Mouse (Mus musculus) induced T-regulatory cell, adult 2 months (primary cell): ENCODE measurements at regions not wholly inside any gene's neighbourhood (a gene's known extent, or its start where the extent isn't known, plus 50 kb on each side); places are given as distances from the start of the nearest gene placed in this dataset.

Experiments used
- DNase-seq: peaks from one replicate; pipeline ENCODE4 v3.0.0-alpha.2; 2012; ENCODE audit warnings: low read depth

DNA sequence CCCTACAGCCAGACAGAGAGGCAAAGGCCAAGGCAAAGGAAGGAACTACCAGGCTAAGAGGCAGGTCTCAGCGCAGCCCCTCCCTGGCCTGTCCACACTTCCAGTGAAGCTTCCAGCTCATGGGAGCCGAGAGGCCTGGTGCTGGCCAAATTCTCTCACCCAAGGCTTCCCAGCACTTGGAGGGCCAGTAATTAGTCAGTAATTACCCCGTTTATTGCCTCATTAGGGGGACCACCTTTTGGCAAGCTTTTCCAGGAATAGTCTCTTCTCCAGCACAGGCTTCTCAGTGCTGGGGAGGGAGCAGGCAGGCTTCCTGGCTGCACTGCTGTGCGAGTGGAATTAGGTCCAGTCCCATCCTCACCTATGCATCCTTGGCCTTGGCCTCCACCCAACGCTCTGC is 252.8 kb upstream of the Nxpe4 start:
- DNase-seq: no peak

GRCm38 (mm10) chr9:47910501-47910906 is 251.3 kb upstream of the Nxpe4 start:
- no peak for DNase-seq

GRCm38 (mm10) chr9:47912823-47913222 is 249.0 kb upstream of the Nxpe4 start:
- no peak for DNase-seq

- DNase-seq: peak; percentile 1
Observed at GRCm38 (mm10) chr9:47935299-47935698, 226.5 kb upstream of the Nxpe4 start.

- no peak for DNase-seq
Observed at GRCm38 (mm10) chr9:47935957-47936457, 225.8 kb upstream of the Nxpe4 start.

- DNase-seq: no peak
Observed at GRCm38 (mm10) chr9:47938941-47939710, 222.7 kb upstream of the Nxpe4 start.

- no peak for DNase-seq
Observed at GRCm38 (mm10) chr9:47942761-47943583, 218.9 kb upstream of the Nxpe4 start.

DNA sequence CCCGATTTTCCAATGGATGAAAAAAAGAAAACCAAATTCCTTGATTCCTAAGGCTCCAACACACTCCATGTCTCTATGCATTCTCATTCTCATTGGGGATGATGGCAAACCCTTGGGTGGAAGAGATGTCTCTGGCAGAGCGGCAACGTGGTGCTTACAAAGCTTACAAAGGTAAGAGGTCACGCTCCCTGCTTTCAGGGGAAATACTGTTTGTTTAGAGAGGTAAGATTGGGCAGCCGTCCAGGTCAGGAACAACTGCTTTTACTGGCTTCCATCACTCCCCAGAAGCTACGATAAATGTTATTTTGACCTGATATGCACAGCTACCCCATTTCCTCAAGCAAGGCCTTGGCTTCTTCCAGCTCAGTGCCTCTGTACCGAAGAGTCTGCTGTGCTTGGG is 215.6 kb upstream of the Nxpe4 start:
- no peak for DNase-seq

GRCm38 (mm10) chr9:47957881-47958280 is 203.9 kb upstream of the Nxpe4 start:
- no peak for DNase-seq

DNA sequence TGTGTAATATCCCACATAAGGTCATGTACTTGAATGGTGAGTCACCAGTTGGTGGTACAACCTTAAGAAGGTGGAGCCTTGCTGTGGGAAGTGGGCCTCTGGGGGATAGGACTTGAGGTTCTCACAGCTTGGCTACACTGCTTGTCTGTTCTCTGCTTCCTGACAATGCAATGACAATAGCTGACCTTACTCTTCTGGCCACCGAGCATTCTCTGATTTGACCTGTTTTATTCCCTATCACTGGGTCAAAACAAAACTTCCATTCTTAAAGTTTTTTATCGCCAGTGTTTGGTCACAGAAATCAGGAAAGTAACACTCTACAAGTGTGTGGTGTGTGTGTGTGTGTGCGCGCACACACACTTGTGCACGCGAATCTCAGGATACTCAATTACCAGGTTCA is 203.0 kb upstream of the Nxpe4 start:
- no peak for DNase-seq

DNA sequence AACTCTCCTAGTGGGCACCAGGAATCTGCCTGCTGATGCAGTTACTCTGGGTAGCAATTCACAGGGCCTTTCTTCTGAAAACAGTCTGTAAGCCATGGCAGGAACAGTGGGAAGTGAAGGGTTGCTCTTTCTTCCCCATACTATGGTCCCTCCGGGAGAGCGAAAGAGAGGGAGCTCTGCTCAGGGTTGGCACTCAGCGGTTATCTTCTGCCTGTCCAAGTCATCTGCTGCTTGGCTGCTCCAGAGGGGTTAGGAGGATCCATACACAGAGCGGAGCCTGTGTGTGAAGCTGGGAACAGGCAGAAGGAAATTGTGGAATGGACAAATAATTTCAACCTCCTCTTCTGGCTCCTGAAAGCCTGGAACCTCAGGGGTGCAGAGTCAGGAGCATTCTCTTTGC is 200.6 kb upstream of the Nxpe4 start:
- no peak for DNase-seq

DNA sequence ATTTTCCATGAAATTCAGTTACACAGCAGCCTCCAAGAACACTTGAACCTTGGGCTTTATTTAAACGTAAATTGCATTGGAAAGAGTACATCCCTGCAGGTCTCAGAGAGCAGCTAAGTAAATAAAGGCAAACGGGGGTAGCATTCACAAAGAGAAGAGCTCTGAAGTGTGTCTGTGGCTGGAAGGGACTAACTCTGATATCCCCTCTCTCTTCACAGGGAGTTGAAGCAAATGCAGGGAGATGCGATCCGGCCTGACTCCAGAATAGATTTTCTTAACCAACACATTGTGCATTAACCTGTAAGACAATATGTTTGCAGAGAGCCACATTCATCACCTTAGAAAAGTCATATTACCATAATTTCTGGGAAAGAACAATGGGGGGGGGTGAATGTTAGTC is 199.7 kb upstream of the Nxpe4 start:
- no peak for DNase-seq

GRCm38 (mm10) chr9:47962589-47962988 is 199.2 kb upstream of the Nxpe4 start:
- DNase-seq: no peak

DNA sequence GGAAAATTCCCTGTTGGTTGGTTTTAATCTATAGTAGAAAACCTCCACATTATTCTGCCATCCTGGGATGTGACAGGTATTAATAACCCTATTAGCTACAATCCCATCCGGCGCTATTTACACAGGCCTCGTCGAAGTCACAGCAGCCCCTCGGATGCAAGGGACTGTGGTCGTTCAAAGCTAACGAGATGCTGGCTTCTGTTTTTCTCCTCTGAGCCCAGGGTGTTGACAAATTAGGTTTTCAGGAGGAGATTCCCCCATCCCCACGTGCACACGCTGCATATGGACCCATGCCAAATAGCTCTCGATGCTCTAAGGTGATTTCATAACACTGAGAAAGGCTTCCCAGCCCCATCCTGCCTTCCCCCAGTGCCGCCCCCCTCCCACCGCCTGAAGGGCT is 188.7 kb upstream of the Nxpe4 start:
- DNase-seq: no peak

DNA sequence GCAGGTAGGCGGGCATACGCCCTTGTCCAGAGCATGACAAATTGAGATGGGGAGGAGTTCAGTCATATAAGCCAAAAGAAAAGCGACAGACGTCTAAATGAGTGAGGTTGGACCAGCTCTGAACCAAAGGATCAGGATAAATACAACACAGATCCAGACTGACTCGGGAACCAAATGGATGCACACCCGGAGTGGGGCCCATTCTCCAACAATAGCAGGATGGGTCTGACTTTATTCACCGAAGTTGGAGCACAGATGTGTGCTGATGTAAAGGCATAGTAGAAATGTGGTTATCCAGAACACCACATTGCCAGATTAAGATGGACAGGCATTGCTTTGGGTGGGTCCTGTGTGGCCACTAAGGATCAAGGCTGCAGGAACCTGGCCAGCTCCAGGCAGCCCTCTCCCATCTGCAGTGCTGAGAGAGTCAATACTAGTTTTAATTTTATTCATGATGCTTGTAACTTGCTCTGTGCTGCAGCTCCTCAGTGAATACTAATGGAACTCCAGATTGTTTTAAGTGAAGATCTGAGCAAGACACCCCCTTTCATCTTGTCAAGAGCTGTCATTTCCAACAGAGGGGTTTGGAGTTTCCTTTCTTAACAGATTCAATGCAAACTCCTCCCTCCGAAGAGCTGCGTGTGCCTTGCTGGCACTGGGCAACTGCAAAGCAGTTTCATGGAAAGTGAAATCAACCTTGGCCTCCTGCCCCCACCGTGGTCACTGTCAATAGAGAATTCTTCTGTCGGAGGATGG is 176.3 kb upstream of the Nxpe4 start:
- DNase-seq: no peak

GRCm38 (mm10) chr9:47987266-47987665 is 174.6 kb upstream of the Nxpe4 start:
- no peak for DNase-seq

- no peak for DNase-seq
Observed at GRCm38 (mm10) chr9:47994671-47995070, 167.2 kb upstream of the Nxpe4 start.

GRCm38 (mm10) chr9:47999632-48000031 is 162.2 kb upstream of the Nxpe4 start:
- no peak for DNase-seq

DNA sequence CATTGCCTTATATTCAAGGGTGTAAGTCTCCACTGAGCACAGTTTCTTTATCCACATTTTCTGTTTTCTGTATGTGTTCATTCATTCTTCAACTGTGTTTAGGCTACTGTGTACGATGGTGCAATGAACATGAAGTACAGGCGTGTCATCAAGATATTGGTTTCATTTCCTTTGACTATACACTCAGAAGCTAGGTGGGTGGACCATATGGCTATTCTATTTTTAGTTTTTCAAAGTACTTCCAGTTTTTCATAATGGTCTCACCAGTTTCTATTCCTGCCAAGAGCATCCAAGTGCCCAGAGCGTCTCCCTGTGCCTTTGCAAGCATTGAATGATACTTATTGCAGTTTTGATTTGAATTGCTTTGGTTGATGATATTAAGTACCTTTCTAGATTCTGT is 132.8 kb upstream of the Nxpe4 start:
- no peak for DNase-seq

DNA sequence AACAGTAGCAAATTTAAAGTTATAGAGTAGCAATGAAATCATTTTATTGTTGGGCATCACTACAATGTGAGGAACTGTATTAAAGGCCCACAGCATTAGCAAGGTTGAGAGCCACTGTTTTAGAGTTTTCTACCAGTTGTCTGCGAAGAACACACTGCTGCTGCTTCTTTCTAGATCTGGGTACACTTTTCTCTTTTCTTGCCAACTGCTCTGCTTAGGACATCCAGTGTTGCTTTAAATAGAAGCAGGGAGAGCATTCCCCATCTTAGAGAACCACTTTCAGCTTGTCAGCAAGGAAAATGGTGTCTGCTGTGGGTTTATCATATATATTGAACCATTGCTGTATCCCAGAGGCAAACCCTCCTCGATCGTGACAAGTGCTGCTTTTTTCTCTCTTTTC is 131.0 kb upstream of the Nxpe4 start:
- no peak for DNase-seq

GRCm38 (mm10) chr9:48035959-48036358 is 125.9 kb upstream of the Nxpe4 start:
- DNase-seq: no peak

DNA sequence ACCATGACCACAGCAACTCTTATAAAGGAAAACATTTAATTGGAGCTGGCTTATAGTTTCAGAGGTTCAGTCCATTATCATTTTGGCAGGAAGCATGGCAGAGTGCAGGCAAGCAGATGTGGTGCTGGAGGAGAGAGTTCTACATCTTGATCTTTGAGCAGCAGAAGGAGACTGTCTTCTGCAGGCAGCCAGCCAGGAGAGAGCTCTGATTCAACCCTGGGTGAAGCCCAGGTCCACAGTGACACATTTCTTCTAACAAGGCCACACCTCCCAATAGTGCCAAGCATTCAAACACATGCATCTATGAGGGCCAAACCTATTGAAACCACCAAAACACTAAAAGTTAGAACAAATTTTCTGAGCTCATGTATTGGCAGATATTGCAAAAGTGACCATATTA is 117.0 kb upstream of the Nxpe4 start:
- no peak for DNase-seq

DNA sequence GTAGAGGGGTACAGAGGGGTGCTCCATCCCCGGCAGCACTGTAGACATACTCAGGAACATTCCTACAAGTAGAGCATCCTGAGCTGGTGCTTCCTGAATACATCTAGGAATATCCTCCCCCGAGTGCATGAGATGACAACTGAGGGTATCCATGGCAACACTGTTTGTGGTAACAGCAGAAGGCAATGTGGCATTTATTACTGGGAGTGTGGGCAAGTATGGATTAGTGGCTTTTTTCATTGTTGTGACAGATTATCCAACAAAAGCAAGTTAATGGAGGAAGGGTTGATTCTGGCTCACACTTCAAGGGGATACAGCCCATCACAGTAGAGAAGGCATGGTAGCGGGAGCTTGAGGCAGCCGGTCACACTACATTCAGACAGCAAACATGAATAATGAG is 114.0 kb upstream of the Nxpe4 start:
- no peak for DNase-seq
